ENCODE assay signal across 9 mouse cellular contexts in the genomic region with DNA sequence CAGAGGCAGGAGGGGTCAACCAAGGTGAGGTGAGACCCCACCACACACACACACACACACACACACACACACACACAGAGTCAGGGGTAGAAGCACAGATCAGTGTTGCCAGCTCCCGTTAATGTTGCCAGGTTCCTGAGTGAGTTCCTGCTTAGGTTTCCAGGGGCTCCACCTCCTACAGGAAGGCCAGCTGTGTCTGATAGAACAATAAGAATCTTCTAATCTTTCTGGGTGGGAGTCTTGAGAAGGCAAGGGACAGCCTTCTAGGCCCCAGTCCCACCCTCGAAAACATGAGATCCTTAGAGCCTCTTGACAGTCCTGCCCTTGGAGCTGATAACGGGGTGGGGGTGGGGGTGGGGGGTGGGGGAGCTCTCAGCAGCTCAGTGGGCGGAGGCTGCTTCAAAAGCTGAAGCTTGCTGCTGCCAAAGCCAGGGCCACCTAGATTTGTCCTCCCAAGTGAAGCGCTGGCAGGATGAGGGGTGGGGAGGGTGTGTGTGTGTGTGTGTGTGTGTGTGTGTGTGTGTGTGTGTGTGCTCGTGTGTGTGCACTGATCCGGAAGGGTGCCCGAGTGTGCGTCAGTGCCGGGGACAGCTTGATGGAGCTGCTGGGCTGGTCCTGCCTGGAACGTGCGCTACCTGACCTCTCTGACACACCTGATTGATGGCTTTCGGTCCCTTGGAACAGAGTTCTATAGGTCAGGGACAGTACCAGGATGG. TPM values are rescaled to one million over a fixed set of nuclear protein-coding genes. Genes with fewer than 3 reads are reported as not detected.
DNase-seq lines count a peak whose midpoint lies in the region; ATAC-seq and TF ChIP-seq lines count a peak whose summit lies in the region.
"Had no signal": no experiment of that assay in that cellular context is flagged by ENCODE, and none has a peak within 500 bp of the region (broad histone marks: within the 10 kb centered on the region; RNA-seq: fewer than 3 reads in every experiment).

No protein-coding gene starts in this region.

- H3K9me3 ChIP-seq in hindbrain, embryonic 11.5 days (ENCODE audit: control insufficient read depth, low read length): no peaks in the 10 kb centered on the region

- H3K4me3 ChIP-seq in hindbrain, embryonic 11.5 days (ENCODE audit: low read depth, low read length): no peak overlapping the region
- H3K4me3 ChIP-seq in small intestine, adult 2 months (ENCODE audit: low read depth, low read length): peak overlapping the region; percentile 33; the same call in 1 of the 2 replicates
- H3K4me3 ChIP-seq: erythroblast, embryonic 14.5 days had no signal

- TF ChIP-seq CTCF in small intestine, adult 2 months (IDR thresholded peaks at IDR 0.05; ENCODE audit: extremely low read depth, insufficient read length, insufficient replicate concordance, low read depth, low read length): no peak

- 0 out of 2 replicates have a peak overlapping the region, but pooled peaks have one; percentile 7 for H3K9ac ChIP-seq in hindbrain, embryonic 11.5 days (ENCODE audit: low read depth, low read length)

- 0 out of 2 replicates have a peak, but pooled peaks cover 2% of the 10 kb centered on the region for H3K4me1 ChIP-seq in hindbrain, embryonic 11.5 days (replicated peaks; ENCODE audit: control insufficient read depth, insufficient read depth, low read length)
- H3K4me1 ChIP-seq in small intestine, adult 2 months (ENCODE audit: control insufficient read depth, insufficient read depth, insufficient read length, low read length): peaks cover 20% of the 10 kb centered on the region

- no peaks in the 10 kb centered on the region for H3K36me3 ChIP-seq in hindbrain, embryonic 11.5 days (ENCODE audit: control insufficient read depth, insufficient read depth, low read length)
- peaks cover 9% of the 10 kb centered on the region for H3K36me3 ChIP-seq in small intestine, adult 2 months (ENCODE audit: control insufficient read depth, insufficient read depth, low read length)

- 45% methylated on average over 12 of the region's 13 CpGs for WGBS in hindbrain, embryonic 11.5 days
- WGBS in small intestine, adult 2 months: 43% methylated on average over 13 of the region's 13 CpGs

- peak overlapping the region; percentile 14; the same call in 1 of the 2 replicates for H3K4me2 ChIP-seq in hindbrain, embryonic 11.5 days (replicated peaks; ENCODE audit: low read depth, low read length)

- 0 out of 2 replicates have a peak overlapping the region, but pooled peaks have one; percentile 17 for H3K27ac ChIP-seq in hindbrain, embryonic 11.5 days (ENCODE audit: low read depth, low read length)
- H3K27ac ChIP-seq in small intestine, adult 2 months (ENCODE audit: insufficient read depth, low read depth, low read length): peak overlapping the region; percentile 75

- peaks cover 4% of the 10 kb centered on the region; the same call in 1 of the 2 replicates for H3K27me3 ChIP-seq in hindbrain, embryonic 11.5 days (ENCODE audit: control insufficient read depth, insufficient read depth, low read length)
- H3K27me3 ChIP-seq in small intestine, adult 2 months (ENCODE audit: control insufficient read depth, insufficient read depth, low read length): no peaks in the 10 kb centered on the region

- no peak for ATAC-seq in hindbrain, embryonic 11.5 days (ENCODE audit: low FRiP score)

- DNase-seq in gastrocnemius, adult 18-20 months (ENCODE audit: low spot score): peak; percentile 26
- no peak for DNase-seq in gastrocnemius, postnatal 25 days
- peak; percentile 42 for DNase-seq in c-Kit-positive CD71-positive TER-119-negative erythroid progenitor cells, embryonic 14.5 days (ENCODE audit: low read depth)
- no peak for DNase-seq in hindbrain, embryonic 11.5 days (ENCODE audit: low spot score)
- peak; percentile 65 for DNase-seq in liver
- no peak for DNase-seq in spleen, adult 12 weeks (ENCODE audit: low spot score)
- no peak for DNase-seq in layer of hippocampus, postnatal 36 days

- TF ChIP-seq POLR2A in small intestine, adult 2 months (IDR thresholded peaks at IDR 0.05; ENCODE audit: low read depth, low read length): no peak

RNA-seq across cellular contexts. Expression of a gene that starts 3.4 kb away (rescaled TPM):
- total RNA-seq in gastrocnemius, adult 18-20 months (2021): 10 to 100 TPM in 1 of 2 experiments, 1 to 10 TPM in 1; 6.1 to 23.4 TPM
- total RNA-seq in gastrocnemius, postnatal 25 days (2021): 1 to 10 TPM; 5.7 to 5.8 TPM
- polyA plus RNA-seq in hindbrain, embryonic 11.5 days (2014; fragmentation: Nextera tagmentation; extraction: Ambion mirVana): 14.1 and 14.2 TPM in 2 replicates
- 7.6 and 27.9 TPM in 2 replicates for polyA plus RNA-seq in small intestine, adult 2 months (2012; rRNA removed)
- 10 to 100 TPM; 12.9 to 13.8 TPM for total RNA-seq in layer of hippocampus, postnatal 36 days (2021)

RNA-seq across cellular contexts. Expression of a gene that starts 41.7 kb away (rescaled TPM):
- total RNA-seq in gastrocnemius, adult 18-20 months (2021): 10 to 100 TPM; 30.1 to 31.5 TPM
- total RNA-seq in gastrocnemius, postnatal 25 days (2021): 10 to 100 TPM; 21.6 to 25.0 TPM
- 34.5 and 35.5 TPM in 2 replicates for polyA plus RNA-seq in hindbrain, embryonic 11.5 days (2014; fragmentation: Nextera tagmentation; extraction: Ambion mirVana)
- 6.3 and 12.4 TPM in 2 replicates for polyA plus RNA-seq in small intestine, adult 2 months (2012; rRNA removed)
- 1 to 10 TPM; 6.7 to 9.4 TPM for total RNA-seq in layer of hippocampus, postnatal 36 days (2021)

Comparison
In these comparisons a context has a peak if more than half of its experiments do, and no peak if none do; other contexts are left out.
1. DNase-seq: peak in gastrocnemius, adult 18-20 months (single experiment), c-Kit-positive CD71-positive TER-119-negative erythroid progenitor cells, embryonic 14.5 days (single experiment) and liver (single experiment); none in gastrocnemius, postnatal 25 days (single experiment), hindbrain, embryonic 11.5 days (single experiment), spleen, adult 12 weeks (single experiment) and layer of hippocampus, postnatal 36 days (0 of 2).